Mouse (Mus musculus): ENCODE data around the gene Lrg1. TPM values are rescaled to one million over a fixed set of nuclear protein-coding genes. Genes with fewer than 3 reads are reported as not detected.
A peak's percentile ranks its signal among the peaks of the same experiment; 100 is the strongest.

The Lrg1 gene
- total and polyA plus RNA-seq, 3 experiments, result not detected

- Histone ChIP-seq H3K27me3 (ENCODE audit: insufficient read depth, low read length) (peaks cover 28% of the 10 kb centered on the region), H3K4me1 (ENCODE audit: insufficient read depth, low read depth, low read length) (peaks cover 35% of the 10 kb centered on the region), H3K36me3 (replicated peaks) (peaks cover 35% of the 10 kb centered on the region), H3K9me3 (replicated peaks) (no peaks in the 10 kb centered on the region), H3K4me3 (ENCODE audit: low read depth, low read length) (no peak overlapping the region)
- peak; percentile 48 for DNase-seq (ENCODE audit: low spot score)
- ATAC-seq (ENCODE audit: extremely low read depth, insufficient number of reproducible peaks, low FRiP score, poor library complexity, severe bottlenecking), result no peak
- TF ChIP-seq TAL1 (conservative IDR thresholded peaks at IDR 0.05; ENCODE audit: low read depth, low read length) (no peak), CTCF (IDR thresholded peaks at IDR 0.05; ENCODE audit: low read depth, low read length) (peak; percentile 72)
These were observed 10.0 kb upstream of the Lrg1 start for GRCm38 (mm10) chr17:56131814-56132213.

- ATAC-seq (ENCODE audit: extremely low read depth, insufficient number of reproducible peaks, low FRiP score, poor library complexity, severe bottlenecking), result no peak
These were observed 9.3 kb upstream of the Lrg1 start for GRCm38 (mm10) chr17:56131136-56131535.

GRCm38 (mm10) chr17:56128246-56128645 lies 6.4 kb upstream of the Lrg1 start:
- Histone ChIP-seq H3K4me1 (ENCODE audit: insufficient read depth, low read depth, low read length) (peaks cover 21% of the 10 kb centered on the region), H3K9me3 (replicated peaks) (no peaks in the 10 kb centered on the region), H3K27me3 (ENCODE audit: insufficient read depth, low read length) (peaks cover 36% of the 10 kb centered on the region), H3K4me3 (ENCODE audit: low read depth, low read length) (no peak overlapping the region), H3K36me3 (replicated peaks) (peaks cover 53% of the 10 kb centered on the region)
- DNase-seq (ENCODE audit: low spot score) (no peak), ATAC-seq (ENCODE audit: extremely low read depth, insufficient number of reproducible peaks, low FRiP score, poor library complexity, severe bottlenecking) (no peak)
- TF ChIP-seq CTCF (IDR thresholded peaks at IDR 0.05; ENCODE audit: low read depth, low read length), result no peak
- no peak for TF ChIP-seq GATA2 (IDR thresholded peaks at IDR 0.05; ENCODE audit: borderline replicate concordance, low read depth, low read length)
- TF ChIP-seq TAL1 (conservative IDR thresholded peaks at IDR 0.05; ENCODE audit: low read depth, low read length), result no peak
- no peak for TF ChIP-seq POLR2AphosphoS5 (IDR thresholded peaks at IDR 0.05; ENCODE audit: insufficient replicate concordance, low read depth, low read length)
- TF ChIP-seq GATA1 (IDR thresholded peaks at IDR 0.05; ENCODE audit: borderline replicate concordance, low read length), result no peak

More at GRCm38 (mm10) chr17:56131136-56131535, 9.3 kb upstream of the Lrg1 start:
- no peak overlapping the region for H3K4me3 ChIP-seq (ENCODE audit: low read depth, low read length)
- no peaks in the 10 kb centered on the region for H3K9me3 ChIP-seq (replicated peaks)
- no peak for TF ChIP-seq GATA1 (IDR thresholded peaks at IDR 0.05; ENCODE audit: borderline replicate concordance, low read length)
- TF ChIP-seq CTCF (IDR thresholded peaks at IDR 0.05; ENCODE audit: low read depth, low read length), result no peak
- no peak for TF ChIP-seq GATA2 (IDR thresholded peaks at IDR 0.05; ENCODE audit: borderline replicate concordance, low read depth, low read length)
- no peak for TF ChIP-seq POLR2AphosphoS5 (IDR thresholded peaks at IDR 0.05; ENCODE audit: insufficient replicate concordance, low read depth, low read length)
- TF ChIP-seq TAL1 (conservative IDR thresholded peaks at IDR 0.05; ENCODE audit: low read depth, low read length), result no peak
- peaks cover 40% of the 10 kb centered on the region for H3K36me3 ChIP-seq (replicated peaks)
- H3K4me1 ChIP-seq (ENCODE audit: insufficient read depth, low read depth, low read length), result peaks cover 35% of the 10 kb centered on the region
- DNase-seq (ENCODE audit: low spot score), result no peak
- H3K27me3 ChIP-seq (ENCODE audit: insufficient read depth, low read length), result peaks cover 32% of the 10 kb centered on the region

GRCm38 (mm10) chr17:56126175-56126574 lies 4.4 kb upstream of the Lrg1 start:
- Histone ChIP-seq H3K9me3 (replicated peaks) (no peaks in the 10 kb centered on the region), H3K4me3 (ENCODE audit: low read depth, low read length) (no peak overlapping the region), H3K4me1 (ENCODE audit: insufficient read depth, low read depth, low read length) (peaks cover 7% of the 10 kb centered on the region), H3K27me3 (ENCODE audit: insufficient read depth, low read length) (peaks cover 50% of the 10 kb centered on the region), H3K36me3 (replicated peaks) (peaks cover 46% of the 10 kb centered on the region)
- DNase-seq (ENCODE audit: low spot score) (no peak), ATAC-seq (ENCODE audit: extremely low read depth, insufficient number of reproducible peaks, low FRiP score, poor library complexity, severe bottlenecking) (no peak)
- no peak for TF ChIP-seq GATA2 (IDR thresholded peaks at IDR 0.05; ENCODE audit: borderline replicate concordance, low read depth, low read length)
- TF ChIP-seq POLR2AphosphoS5 (IDR thresholded peaks at IDR 0.05; ENCODE audit: insufficient replicate concordance, low read depth, low read length), result no peak
- TF ChIP-seq TAL1 (conservative IDR thresholded peaks at IDR 0.05; ENCODE audit: low read depth, low read length), result no peak
- TF ChIP-seq GATA1 (IDR thresholded peaks at IDR 0.05; ENCODE audit: borderline replicate concordance, low read length), result no peak
- TF ChIP-seq CTCF (IDR thresholded peaks at IDR 0.05; ENCODE audit: low read depth, low read length), result no peak

GRCm38 (mm10) chr17:56125276-56125630 lies 3.5 kb upstream of the Lrg1 start:
- Histone ChIP-seq H3K9me3 (replicated peaks) (no peaks in the 10 kb centered on the region), H3K4me3 (ENCODE audit: low read depth, low read length) (no peak overlapping the region), H3K4me1 (ENCODE audit: insufficient read depth, low read depth, low read length) (peaks cover 5% of the 10 kb centered on the region), H3K36me3 (replicated peaks) (peaks cover 38% of the 10 kb centered on the region), H3K27me3 (ENCODE audit: insufficient read depth, low read length) (peaks cover 54% of the 10 kb centered on the region)
- DNase-seq (ENCODE audit: low spot score) (no peak), ATAC-seq (ENCODE audit: extremely low read depth, insufficient number of reproducible peaks, low FRiP score, poor library complexity, severe bottlenecking) (no peak)
- TF ChIP-seq CTCF (IDR thresholded peaks at IDR 0.05; ENCODE audit: low read depth, low read length) (no peak), GATA2 (IDR thresholded peaks at IDR 0.05; ENCODE audit: borderline replicate concordance, low read depth, low read length) (no peak), GATA1 (IDR thresholded peaks at IDR 0.05; ENCODE audit: borderline replicate concordance, low read length) (no peak), TAL1 (conservative IDR thresholded peaks at IDR 0.05; ENCODE audit: low read depth, low read length) (no peak), POLR2AphosphoS5 (IDR thresholded peaks at IDR 0.05; ENCODE audit: insufficient replicate concordance, low read depth, low read length) (no peak)

GRCm38 (mm10) chr17:56124377-56125275 lies 2.8 kb upstream of the Lrg1 start:
- Histone ChIP-seq H3K27me3 (ENCODE audit: insufficient read depth, low read length) (peaks cover 60% of the 10 kb centered on the region), H3K36me3 (replicated peaks) (peaks cover 34% of the 10 kb centered on the region), H3K4me1 (ENCODE audit: insufficient read depth, low read depth, low read length) (peaks cover 5% of the 10 kb centered on the region), H3K9me3 (replicated peaks) (no peaks in the 10 kb centered on the region), H3K4me3 (ENCODE audit: low read depth, low read length) (no peak overlapping the region)
- no peak for ATAC-seq (ENCODE audit: extremely low read depth, insufficient number of reproducible peaks, low FRiP score, poor library complexity, severe bottlenecking)
- DNase-seq (ENCODE audit: low spot score), result peak; percentile 61
- peak; percentile 77 for TF ChIP-seq CTCF (IDR thresholded peaks at IDR 0.05; ENCODE audit: low read depth, low read length)
- no peak for TF ChIP-seq POLR2AphosphoS5 (IDR thresholded peaks at IDR 0.05; ENCODE audit: insufficient replicate concordance, low read depth, low read length)
- no peak for TF ChIP-seq GATA1 (IDR thresholded peaks at IDR 0.05; ENCODE audit: borderline replicate concordance, low read length)
- TF ChIP-seq GATA2 (IDR thresholded peaks at IDR 0.05; ENCODE audit: borderline replicate concordance, low read depth, low read length), result no peak
